Mouse (Mus musculus) ES-E14 (cell line): Measurements from ENCODE around the gene Riiad1.

Experiments used
- CHD2 ChIP-seq: IDR thresholded peaks from 2 replicates; pipeline ENCODE4 v1.6.1; 2014; ENCODE audit warnings: mild to moderate bottlenecking, low read depth, low read length, inconsistent platforms
- HCFC1 ChIP-seq: IDR thresholded peaks from 2 replicates; pipeline ENCODE4 v1.6.1; 2012; ENCODE audit warnings: low read length, inconsistent platforms, borderline replicate concordance; ENCODE audit not compliant: insufficient read depth
- MAFK ChIP-seq: IDR thresholded peaks from 2 replicates; pipeline ENCODE4 v1.6.1; 2014; ENCODE audit warnings: mild to moderate bottlenecking, low read depth, low read length, inconsistent platforms; ENCODE audit not compliant: insufficient read depth
- ZC3H11A ChIP-seq: IDR thresholded peaks from 2 replicates; pipeline ENCODE4 v1.6.1; 2012; ENCODE audit warnings: low read depth, mild to moderate bottlenecking, inconsistent platforms, low read length, borderline replicate concordance
- ZNF384 ChIP-seq: IDR thresholded peaks from 2 replicates; pipeline ENCODE4 v1.6.1; 2012; ENCODE audit warnings: low read depth, low read length, inconsistent platforms

DNA sequence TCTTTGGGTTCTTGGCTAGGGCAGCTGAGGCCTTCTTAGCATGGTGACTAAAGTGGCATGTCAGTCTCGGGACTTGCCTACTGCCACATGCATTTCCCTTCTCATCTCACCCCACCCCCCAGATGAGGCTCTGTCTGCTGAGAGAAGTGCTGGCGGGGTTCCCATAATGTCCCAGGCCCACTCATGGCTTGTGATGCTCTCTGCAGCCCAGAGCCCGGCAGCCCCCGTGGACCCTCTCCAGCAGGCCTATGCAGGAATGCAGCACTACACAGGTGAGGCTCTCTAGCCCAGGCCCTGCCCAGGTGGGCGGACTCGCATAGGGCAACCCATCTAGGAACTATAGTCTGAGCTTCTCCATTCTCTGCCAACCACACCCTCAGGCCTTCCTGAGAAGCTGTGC lies 7.4 kb upstream of the Riiad1 start:
- TF ChIP-seq HCFC1 (no peak), CHD2 (no peak), ZC3H11A (no peak), MAFK (no peak), ZNF384 (no peak)
